ENCODE assay signal across 14 mouse cellular contexts in the genomic region with DNA sequence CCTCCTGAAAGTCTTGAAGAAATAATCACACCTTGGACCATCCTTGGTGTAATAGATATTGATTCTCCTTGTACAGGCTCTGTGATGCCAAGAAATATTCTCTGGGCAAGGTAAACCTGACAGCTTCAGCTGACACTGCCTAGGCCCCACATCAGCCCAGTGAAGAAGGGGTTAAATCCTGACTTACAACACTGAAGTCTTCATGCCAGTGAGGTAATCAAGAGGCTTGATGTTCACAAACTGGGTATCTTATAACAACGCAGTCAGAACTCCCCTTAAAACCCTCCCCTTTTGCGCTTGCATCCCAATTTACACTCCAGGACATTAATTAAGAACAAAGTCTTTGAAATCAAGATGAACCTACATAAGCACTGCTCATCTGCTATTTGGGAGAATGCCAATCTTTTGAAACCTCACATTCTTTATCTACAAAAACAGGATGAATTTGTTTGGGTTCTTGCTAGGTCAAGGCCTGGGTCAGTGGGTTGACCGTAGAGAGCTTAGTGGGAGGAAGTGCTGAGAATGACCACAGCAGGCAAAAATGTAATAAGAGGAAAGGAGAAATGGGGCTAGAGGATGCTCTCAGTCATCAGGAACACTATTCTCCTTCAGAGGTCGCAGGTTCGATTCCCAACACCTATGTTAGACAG. TPM values are rescaled to one million over a fixed set of nuclear protein-coding genes. Genes with fewer than 3 reads are reported as not detected.
DNase-seq lines count a peak whose midpoint lies in the region; ATAC-seq and TF ChIP-seq lines count a peak whose summit lies in the region.
"Had no signal": no experiment of that assay in that cellular context is flagged by ENCODE, and none has a peak within 500 bp of the region (broad histone marks: within the 10 kb centered on the region; RNA-seq: fewer than 3 reads in every experiment).

No protein-coding gene starts in this region.

- TF ChIP-seq CTCF in layer of hippocampus, adult 2 months (conservative IDR thresholded peaks at IDR 0.05): no peak

- no peak for DNase-seq in layer of hippocampus, adult 2 months (ENCODE audit: low spot score in 2 of 2)
- DNase-seq in layer of hippocampus, adult 9-11 months: no peak
- peak; percentile 9 for DNase-seq in adrenal gland, postnatal 10 days
- peak; percentile 11 for DNase-seq in lung, postnatal 14 days
- no peak for DNase-seq in urinary bladder, adult 2 months (ENCODE audit: low spot score)
- DNase-seq: cerebellum, adult 18-20 months; heart, postnatal 14 days; right cerebral cortex, postnatal 14 days had no signal

- H3K4me1 ChIP-seq in kidney, embryonic 15.5 days: peaks cover 12% of the 10 kb centered on the region
- H3K4me1 ChIP-seq: neural tube, embryonic 13.5 days had no signal

- H3K4me2 ChIP-seq in kidney, embryonic 15.5 days: no peak overlapping the region
- H3K4me2 ChIP-seq: liver, embryonic 12.5 days; midbrain, embryonic 12.5 days; neural tube, embryonic 13.5 days had no signal

- ATAC-seq in kidney, embryonic 15.5 days (replicated peaks; ENCODE audit: low FRiP score): peak; percentile 80
- no peak for ATAC-seq in monocyte, adult 5-6 weeks (replicated peaks; ENCODE audit: insufficient number of reproducible peaks, low FRiP score, low TSS enrichment, poor library complexity, severe bottlenecking)
- ATAC-seq: CD4-positive, CD25-positive, alpha-beta regulatory T cell, adult 4 months; liver, embryonic 12.5 days had no signal

- no peak overlapping the region for H3K4me3 ChIP-seq in layer of hippocampus, adult 2 months
- no peak overlapping the region for H3K4me3 ChIP-seq in kidney, embryonic 15.5 days (replicated peaks)
- H3K4me3 ChIP-seq: liver, embryonic 12.5 days; midbrain, embryonic 12.5 days; neural tube, embryonic 13.5 days had no signal

- WGBS in kidney, embryonic 15.5 days: 34% methylated on average over 5 of the region's 5 CpGs

- no peaks in the 10 kb centered on the region for H3K9me3 ChIP-seq in kidney, embryonic 15.5 days (replicated peaks)
- H3K9me3 ChIP-seq: liver, embryonic 12.5 days; midbrain, embryonic 12.5 days; neural tube, embryonic 13.5 days had no signal

- H3K27me3 ChIP-seq in kidney, embryonic 15.5 days: no peaks in the 10 kb centered on the region
- H3K27me3 ChIP-seq: liver, embryonic 12.5 days; midbrain, embryonic 12.5 days; neural tube, embryonic 13.5 days had no signal

- H3K9ac ChIP-seq in kidney, embryonic 15.5 days: no peak overlapping the region
- H3K9ac ChIP-seq: liver, embryonic 12.5 days; midbrain, embryonic 12.5 days; neural tube, embryonic 13.5 days had no signal

- H3K27ac ChIP-seq in layer of hippocampus, adult 2 months: peak overlapping the region; percentile 10; the same call in 1 of the 2 replicates
- H3K27ac ChIP-seq in kidney, embryonic 15.5 days: no peak overlapping the region
- H3K27ac ChIP-seq: liver, embryonic 12.5 days; midbrain, embryonic 12.5 days; neural tube, embryonic 13.5 days had no signal

- H3K36me3 ChIP-seq in kidney, embryonic 15.5 days: no peaks in the 10 kb centered on the region
- H3K36me3 ChIP-seq: liver, embryonic 12.5 days; midbrain, embryonic 12.5 days had no signal

RNA-seq across cellular contexts. Expression of gene Rtraf, which starts 43.8 kb away (rescaled TPM):
- 10 to 100 TPM; 51.5 to 56.4 TPM for total RNA-seq in layer of hippocampus, adult 2 months (2021)
- 10 to 100 TPM; 77.8 to 80.3 TPM for total RNA-seq in adrenal gland, postnatal 10 days (2021)
- 211 and 221 TPM in 2 replicates for polyA plus RNA-seq in kidney, embryonic 15.5 days (2015; fragmentation: Nextera tagmentation; extraction: Ambion mirVana)
- total RNA-seq in monocyte, adult 5-6 weeks (2017): 88.9 to 123 TPM (median 101 TPM) in 3 replicates
- polyA plus RNA-seq in urinary bladder, adult 2 months (2012; rRNA removed): 109 and 133 TPM in 2 replicates

Comparison
In these comparisons a context has a peak if more than half of its experiments do, and no peak if none do; other contexts are left out.
1. DNase-seq: peak in adrenal gland, postnatal 10 days (single experiment) and lung, postnatal 14 days (single experiment); none in layer of hippocampus, adult 2 months (0 of 2), layer of hippocampus, adult 9-11 months (single experiment) and urinary bladder, adult 2 months (single experiment).